Mouse (Mus musculus): Measurements from ENCODE around the gene Ap5s1.
"Not testable (repeated sequence)": the region's sequence is repeated elsewhere in the genome, so short reads cannot be mapped to it uniquely, and the experiment has no call there.

Ap5s1 gene

DNA sequence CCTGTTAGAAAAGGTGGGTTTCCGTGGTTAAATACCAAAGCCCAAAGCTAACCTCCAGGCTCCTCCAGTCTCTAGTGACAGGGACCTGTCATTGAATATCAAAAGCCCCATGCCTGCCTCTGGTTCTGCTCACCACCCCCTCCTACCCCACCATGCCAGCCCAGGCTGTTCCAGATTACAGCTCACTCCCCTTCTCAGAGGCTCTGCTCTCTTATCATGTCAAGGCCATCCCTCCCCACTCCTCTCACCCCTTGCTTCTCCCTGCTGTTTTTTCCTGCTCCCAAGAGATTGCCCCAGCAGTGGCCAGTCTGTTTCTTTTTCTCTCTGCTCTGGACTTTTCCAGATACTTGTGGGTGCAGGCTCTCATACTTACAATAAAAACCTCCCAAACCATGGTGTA lies 16.7 kb downstream of the Ap5s1 start:
- DNase-seq, result no peak

DNA sequence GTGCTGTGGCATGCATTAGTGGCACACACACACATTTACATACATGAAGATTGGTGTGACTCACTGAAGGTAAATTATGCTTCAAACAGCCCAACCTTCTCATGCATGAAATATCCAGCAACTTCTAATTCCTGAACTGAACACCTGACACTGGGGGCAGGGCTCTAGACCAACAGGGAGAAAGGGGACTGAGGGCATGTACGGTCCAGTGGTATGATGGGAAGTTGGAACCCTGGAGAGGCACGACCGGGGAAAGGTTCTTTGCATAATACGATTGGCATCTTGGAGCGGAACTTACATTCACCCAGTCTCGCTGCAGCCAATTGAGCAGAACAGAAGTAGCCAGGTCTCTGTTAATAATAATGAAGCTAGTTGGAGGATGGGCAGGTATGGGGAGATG lies 18.3 kb downstream of the Ap5s1 start:
- DNase-seq, result no peak

GRCm38 (mm10) chr2:131226669-131227068 lies 19.8 kb downstream of the Ap5s1 start:
- DNase-seq, result not testable (repeated sequence)

DNA sequence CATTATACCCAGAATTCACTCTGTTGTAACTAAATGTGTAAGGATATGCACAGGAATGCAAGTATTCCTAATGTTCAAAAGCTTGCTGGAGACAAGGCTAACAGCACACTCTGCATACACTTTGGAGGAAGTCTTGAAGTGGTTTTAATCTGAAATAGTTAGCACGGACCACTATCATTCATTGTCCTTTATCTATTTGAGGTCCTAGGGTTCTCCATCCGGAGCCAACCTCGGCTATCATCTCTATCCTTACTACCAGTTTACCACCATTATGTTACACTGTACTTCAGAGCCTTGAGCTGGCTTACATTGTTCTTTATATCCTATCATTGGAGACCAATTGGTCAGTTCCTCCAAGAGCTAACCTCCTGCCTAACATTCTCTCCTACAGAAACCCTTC lies 20.4 kb downstream of the Ap5s1 start:
- DNase-seq, result no peak

- no peak for DNase-seq
These were observed 25.7 kb downstream of the Ap5s1 start for GRCm38 (mm10) chr2:131232558-131232957.

DNA sequence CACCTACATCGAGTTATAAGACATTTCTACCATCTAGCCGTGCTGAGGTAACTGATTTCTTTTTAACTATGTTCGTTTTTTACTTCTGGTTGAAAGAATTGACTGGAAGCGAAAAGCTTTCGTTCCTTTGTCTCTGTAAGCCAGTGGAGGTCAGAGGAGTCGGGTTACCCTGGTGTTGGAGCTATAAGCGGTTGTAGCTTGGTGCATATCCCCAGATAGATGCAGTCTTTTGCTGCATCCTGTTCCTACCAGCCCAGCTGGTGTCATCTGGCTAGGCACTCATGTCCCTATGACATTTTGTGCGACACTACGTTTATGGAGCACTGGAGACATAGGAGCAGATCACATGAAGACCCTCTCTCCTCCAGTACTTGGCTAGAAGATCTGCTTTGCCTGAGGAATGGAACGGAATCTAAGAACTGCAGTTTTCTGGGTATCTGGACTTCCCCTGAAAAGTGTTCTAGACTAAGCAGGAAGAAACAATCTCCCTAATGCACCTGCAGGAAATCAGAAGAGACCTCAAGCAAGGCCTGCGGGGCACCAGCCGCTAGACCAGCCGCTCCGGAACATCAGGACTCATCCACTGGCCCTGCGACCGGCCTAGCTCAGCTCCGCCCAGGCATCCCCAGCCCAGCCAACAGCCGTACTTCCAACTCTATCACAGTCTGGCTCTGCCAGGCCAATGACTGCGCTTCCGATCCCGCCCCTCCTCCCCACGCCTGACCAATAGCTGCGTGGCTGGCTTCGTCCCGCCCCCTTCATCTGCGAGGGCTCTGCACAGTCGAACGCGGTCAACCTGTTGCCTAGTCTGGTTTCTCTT lies 26.6 kb downstream of the Ap5s1 start, which contains the start of gene Mavs:
Mavs (plus strand) TSS at position 757 of the 820 bp plus-strand sequence.
- peak; percentile 95 for DNase-seq

DNA sequence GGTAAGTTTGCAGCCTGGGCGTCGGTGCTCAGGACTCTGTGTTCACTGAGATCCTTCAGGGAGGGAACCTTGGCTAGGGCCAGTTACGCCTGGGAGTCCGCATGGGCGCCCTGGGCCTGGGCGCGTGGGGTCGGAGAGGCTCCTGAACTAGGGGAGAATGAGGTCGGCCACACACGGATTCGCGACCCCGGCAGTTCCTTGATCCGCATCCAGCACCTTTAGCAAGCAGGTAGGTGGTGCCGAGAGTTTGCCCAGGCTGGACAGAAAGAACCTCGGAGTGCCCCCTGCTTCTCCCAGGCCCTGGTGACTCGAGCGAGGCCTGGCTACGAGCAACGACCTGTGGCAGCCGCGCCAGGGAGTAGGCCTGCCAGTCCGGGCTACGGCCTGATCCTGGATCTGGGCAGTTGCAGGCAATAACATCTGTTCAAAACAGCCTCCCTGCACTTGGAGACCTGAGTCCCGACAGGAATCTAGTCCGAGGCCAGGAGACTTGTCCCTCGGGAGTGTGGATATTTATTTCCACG lies 27.3 kb downstream of the Ap5s1 start:
- no peak for DNase-seq

- DNase-seq, result no peak
These were observed 28.2 kb downstream of the Ap5s1 start for GRCm38 (mm10) chr2:131234970-131235635.

DNA sequence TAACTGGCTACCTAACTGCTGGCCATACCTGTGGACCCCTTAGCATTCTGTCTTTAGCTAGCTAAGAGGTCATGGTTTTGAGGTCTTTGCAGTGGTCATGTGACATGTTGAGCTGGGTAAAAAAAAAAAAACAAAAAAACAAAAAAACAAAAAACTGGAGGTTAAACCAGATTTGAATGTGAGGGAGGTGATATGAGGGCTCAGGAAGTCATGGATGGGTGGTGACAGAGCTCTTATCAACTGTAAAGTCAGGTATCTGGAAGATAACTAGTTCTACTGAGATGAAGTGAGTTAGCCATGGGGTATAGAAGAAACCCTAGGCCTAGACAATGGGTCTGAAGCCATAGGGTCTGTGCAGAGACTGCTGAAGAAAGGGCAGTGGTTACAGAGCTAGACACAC lies 35.3 kb downstream of the Ap5s1 start:
- DNase-seq, result no peak

DNA sequence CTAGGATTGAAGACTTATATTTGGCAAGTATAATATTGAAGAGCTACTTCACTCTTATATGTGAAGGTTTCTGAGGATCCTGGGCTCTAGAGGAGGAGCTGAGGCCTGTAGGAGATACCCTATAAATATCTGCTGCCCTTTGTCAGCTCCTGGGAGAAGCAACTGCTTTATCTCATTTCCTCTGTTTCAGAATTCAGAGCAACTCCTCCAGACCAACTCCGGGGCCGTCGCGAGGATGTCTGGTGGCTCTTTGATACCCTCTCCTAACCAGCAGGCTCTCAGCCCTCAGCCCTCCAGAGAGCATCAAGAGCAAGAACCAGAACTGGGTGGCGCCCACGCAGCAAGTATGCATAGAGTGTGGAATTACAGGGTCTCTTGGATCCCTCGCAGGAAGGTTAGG lies 36.1 kb downstream of the Ap5s1 start:
- DNase-seq, result no peak

DNA sequence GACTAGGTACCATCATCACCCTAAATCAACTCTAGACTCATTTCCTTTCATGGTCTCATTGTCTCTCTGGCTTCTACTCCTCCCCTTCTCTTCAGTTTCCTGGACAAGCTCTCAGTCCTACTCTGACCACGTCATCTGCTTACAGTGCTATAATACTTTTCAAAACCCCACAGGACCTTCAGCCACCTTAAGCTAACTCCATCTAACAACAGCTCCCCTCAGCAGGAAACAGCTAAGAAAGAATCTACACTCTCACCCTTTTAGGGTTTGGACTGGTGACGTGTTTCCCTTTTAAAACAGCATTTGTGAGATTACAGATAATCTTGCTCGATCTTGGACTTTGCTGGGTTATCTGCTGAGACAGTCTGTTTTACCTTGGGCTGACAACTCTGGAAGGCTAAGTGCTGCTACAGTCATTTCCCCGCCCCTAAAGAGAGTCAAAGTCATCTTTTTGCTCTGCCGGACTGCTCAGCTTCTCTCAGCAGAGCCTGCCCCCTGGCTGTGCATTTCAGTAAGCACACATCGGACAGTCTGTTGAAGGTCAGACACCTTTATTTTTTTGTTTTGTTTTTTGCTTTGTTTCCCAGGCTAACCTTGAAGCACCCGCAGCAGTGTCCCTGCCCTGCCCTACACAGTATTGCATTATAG lies 46.9 kb downstream of the Ap5s1 start:
- no peak for DNase-seq

GRCm38 (mm10) chr2:131254329-131254713 lies 47.4 kb downstream of the Ap5s1 start:
- no peak for DNase-seq

GRCm38 (mm10) chr2:131255738-131256137 lies 48.9 kb downstream of the Ap5s1 start:
- DNase-seq, result no peak

DNA sequence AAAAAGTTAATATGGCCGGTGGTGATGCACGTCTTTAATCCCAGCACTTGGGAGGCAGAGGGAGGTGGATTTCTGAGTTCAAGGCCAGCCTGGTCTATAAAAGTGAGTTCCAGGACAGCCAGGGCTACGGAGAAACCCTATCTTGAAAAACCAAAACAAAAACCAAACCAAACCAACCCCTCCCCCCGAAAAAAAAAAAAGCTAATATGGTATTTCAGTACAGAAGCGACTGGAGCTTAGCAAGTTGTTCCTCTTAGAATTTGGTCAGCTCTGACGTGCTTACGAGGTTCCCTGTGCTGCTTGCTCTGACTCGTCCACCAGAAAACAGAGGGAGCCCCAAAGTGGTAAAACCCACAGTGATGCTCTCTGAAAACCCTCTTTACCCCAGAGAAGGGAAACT lies 51.8 kb downstream of the Ap5s1 start:
- DNase-seq, result no peak

DNA sequence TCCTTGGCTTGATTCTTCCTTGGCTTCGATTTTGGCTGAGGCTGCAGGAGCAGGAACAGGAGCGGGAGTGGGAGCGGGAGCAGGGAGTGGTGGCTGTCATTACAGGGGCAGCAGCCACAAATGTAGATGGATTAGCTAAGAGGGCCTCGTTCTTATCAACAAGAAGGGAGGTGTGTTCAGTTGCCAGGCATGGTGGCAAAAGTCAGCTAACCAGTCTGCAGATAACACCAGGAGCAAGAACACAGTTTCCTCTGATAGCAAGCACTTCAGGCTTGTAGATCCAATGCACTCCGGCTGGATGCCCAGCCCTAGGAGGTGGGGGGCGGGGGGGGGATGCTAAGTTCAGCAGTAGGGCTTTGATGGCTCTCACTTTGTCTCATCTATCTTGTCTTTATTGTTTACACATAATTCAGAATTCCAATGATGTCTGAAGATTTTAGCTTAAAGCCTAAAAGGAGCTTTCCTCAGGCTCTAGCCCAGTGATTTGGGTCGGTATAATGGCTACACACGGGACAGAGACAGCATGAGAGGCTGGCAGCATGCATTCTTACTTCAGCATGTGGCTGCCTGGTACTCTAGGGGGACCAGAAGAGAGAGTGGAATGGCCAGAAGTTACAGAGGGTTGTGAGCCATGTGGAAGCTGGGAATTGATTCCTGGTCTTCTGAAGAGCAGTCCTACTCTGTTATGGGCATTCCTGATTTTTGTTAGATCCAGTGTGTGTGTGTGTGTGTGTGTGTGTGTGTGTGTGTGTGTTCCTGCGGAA lies 53.8 kb downstream of the Ap5s1 start:
- no peak for DNase-seq

GRCm38 (mm10) chr2:131261481-131262212 lies 54.8 kb downstream of the Ap5s1 start:
- DNase-seq, result no peak

GRCm38 (mm10) chr2:131262213-131262672 lies 55.4 kb downstream of the Ap5s1 start, which contains the start of gene Pank2:
TSS of gene Pank2 (plus strand) at chr2:131262495.
- peak; percentile 98 for DNase-seq
